Mouse (Mus musculus) midbrain, embryonic 10.5 days (tissue): ENCODE results near the gene Ces1b. TPM values are rescaled to one million over a fixed set of nuclear protein-coding genes. Genes with fewer than 3 reads are reported as not detected.

Source experiments
- DNase-seq: peaks from one replicate; pipeline ENCODE4 v3.0.0-alpha.2; 2017; ENCODE audit warnings: low spot score
- H3K27ac ChIP-seq: fragments of 300-500 bp; sonication (generic); replicated peaks from 2 replicates; pipeline ENCODE4 v1.5.1; 2016; ENCODE audit warnings: mild to moderate bottlenecking
- H3K27me3 ChIP-seq: fragments of 300-500 bp; sonication (generic); 2 replicates; pipeline ENCODE4 v1.6.1; 2016; ENCODE audit warnings: low read depth, mild to moderate bottlenecking; ENCODE audit not compliant: poor library complexity, severe bottlenecking
- H3K36me3 ChIP-seq: fragments of 300-500 bp; sonication (generic); 2 replicates; pipeline ENCODE4 v1.6.1; 2016; ENCODE audit warnings: mild to moderate bottlenecking, moderate library complexity
- H3K4me1 ChIP-seq: fragments of 300-500 bp; sonication (generic); 2 replicates; pipeline ENCODE4 v1.6.1; 2016
- H3K4me3 ChIP-seq: fragments of 300-500 bp; sonication (generic); 2 replicates; pipeline ENCODE4 v1.5.1; 2016; ENCODE audit warnings: mild to moderate bottlenecking, moderate library complexity
- H3K9me3 ChIP-seq: fragments of 300-500 bp; sonication (generic); replicated peaks from 2 replicates; pipeline ENCODE4 v1.6.1; 2016; ENCODE audit warnings: mild to moderate bottlenecking
- WGBS: fragments of 180-500 bp; shearing (Covaris S2); methylation state at CpG from one replicate; pipeline ENCODE4 v1.1.7; 2016; 5-methylcytosine and 5-hydroxymethylcytosine counted together
- polyA plus RNA-seq: library from polyadenylated mRNA; unstranded; fragments of >200 nt; fragmentation: Nextera tagmentation; extraction: Ambion mirVana; gene quantifications from 2 replicates; pipeline ENCODE4 v1.2.1, GENCODE M21; 2016

Gene Ces1b
- not detected in 2 replicates for polyA plus RNA-seq

DNA sequence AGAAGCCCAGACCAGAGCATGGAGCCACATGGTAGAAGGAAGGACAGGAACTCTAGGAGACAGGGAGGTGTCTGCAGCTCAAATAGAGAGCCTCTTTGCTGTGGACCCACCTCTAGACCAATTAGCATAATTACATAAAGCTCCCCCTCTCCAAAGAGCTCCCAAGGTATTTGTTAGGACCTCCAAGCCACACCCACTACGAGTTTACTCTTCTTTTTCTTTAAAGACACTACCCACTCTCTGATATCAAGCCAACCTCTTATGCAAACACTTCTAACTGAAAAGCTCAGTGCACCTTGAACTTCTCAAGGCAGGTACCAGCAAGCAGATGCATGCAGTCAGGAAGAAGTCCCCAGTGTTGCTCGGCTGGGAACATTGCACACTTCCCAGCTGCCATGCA lies at the start of gene Ces1b:
Gene Ces1b, minus strand, starts transcription at position 131 of the 400 bp plus-strand sequence.
- 85% methylated on average over 2 of the region's 2 CpGs for WGBS
- Histone ChIP-seq H3K27ac (no peak within 1 kb of the TSS), H3K4me1 (no peaks in the 10 kb centered on the region), H3K4me3 (no peak within 1 kb of the TSS), H3K36me3 (no peaks in the 10 kb centered on the region), H3K27me3 (no peaks in the 10 kb centered on the region), H3K9me3 (no peaks in the 10 kb centered on the region)
- DNase-seq: no peak

- H3K27me3 ChIP-seq: no peaks in the 10 kb centered on the region
- H3K36me3 ChIP-seq: no peaks in the 10 kb centered on the region
- no peaks in the 10 kb centered on the region for H3K4me1 ChIP-seq
- no peak overlapping the region for H3K4me3 ChIP-seq
- no peak for DNase-seq
- WGBS: 82% methylated on average over 2 of the region's 2 CpGs
- no peak overlapping the region for H3K27ac ChIP-seq
- H3K9me3 ChIP-seq: no peaks in the 10 kb centered on the region
Observed at GRCm38 (mm10) chr8:93126476-93126875, 46.7 kb upstream of the Ces1b start.

- H3K27me3 ChIP-seq: no peaks in the 10 kb centered on the region
- H3K9me3 ChIP-seq: no peaks in the 10 kb centered on the region
- no peak overlapping the region for H3K4me3 ChIP-seq
- 89% methylated on average over 1 of the region's 1 CpGs for WGBS
- no peaks in the 10 kb centered on the region for H3K4me1 ChIP-seq
- no peaks in the 10 kb centered on the region for H3K36me3 ChIP-seq
- DNase-seq: no peak
- H3K27ac ChIP-seq: no peak overlapping the region
Observed at GRCm38 (mm10) chr8:93122005-93122404, 42.2 kb upstream of the Ces1b start.

- Histone ChIP-seq H3K27me3 (no peaks in the 10 kb centered on the region), H3K4me3 (no peak overlapping the region)
- DNase-seq: peak; percentile 29
Observed at GRCm38 (mm10) chr8:93095376-93095775, 15.6 kb upstream of the Ces1b start.

GRCm38 (mm10) chr8:93091324-93091723 lies 11.5 kb upstream of the Ces1b start:
- Histone ChIP-seq H3K4me3 (no peak overlapping the region), H3K36me3 (no peaks in the 10 kb centered on the region), H3K27ac (no peak overlapping the region), H3K9me3 (no peaks in the 10 kb centered on the region), H3K4me1 (peaks cover 11% of the 10 kb centered on the region), H3K27me3 (no peaks in the 10 kb centered on the region)
- WGBS: 91% methylated on average over 1 of the region's 1 CpGs
- DNase-seq: no peak

More at GRCm38 (mm10) chr8:93095376-93095775, 15.6 kb upstream of the Ces1b start:
- Histone ChIP-seq H3K36me3 (no peaks in the 10 kb centered on the region), H3K4me1 (no peaks in the 10 kb centered on the region), H3K9me3 (no peaks in the 10 kb centered on the region), H3K27ac (no peak overlapping the region)

GRCm38 (mm10) chr8:93088686-93089122 lies 8.9 kb upstream of the Ces1b start:
- WGBS: 9% methylated on average over 2 of the region's 2 CpGs
- Histone ChIP-seq H3K9me3 (no peaks in the 10 kb centered on the region), H3K4me3 (0 out of 2 replicates have a peak overlapping the region, but pooled peaks have one; percentile 14), H3K27me3 (no peaks in the 10 kb centered on the region), H3K27ac (peak overlapping the region; percentile 74), H3K4me1 (peaks cover 11% of the 10 kb centered on the region), H3K36me3 (no peaks in the 10 kb centered on the region)
- peak; percentile 39 for DNase-seq

- Histone ChIP-seq H3K4me1 (peaks cover 11% of the 10 kb centered on the region), H3K4me3 (peak overlapping the region; percentile 29), H3K9me3 (no peaks in the 10 kb centered on the region), H3K27ac (peak overlapping the region; percentile 74), H3K27me3 (no peaks in the 10 kb centered on the region), H3K36me3 (no peaks in the 10 kb centered on the region)
- peak; percentile 15 for DNase-seq
- 45% methylated on average over 7 of the region's 7 CpGs for WGBS
Observed at GRCm38 (mm10) chr8:93088193-93088592, 8.4 kb upstream of the Ces1b start.

GRCm38 (mm10) chr8:93075251-93075650 lies 4.6 kb downstream of the Ces1b start:
- no peaks in the 10 kb centered on the region for H3K4me1 ChIP-seq
- no peak overlapping the region for H3K4me3 ChIP-seq
- H3K27ac ChIP-seq: no peak overlapping the region
- DNase-seq: no peak
- no peaks in the 10 kb centered on the region for H3K9me3 ChIP-seq
- H3K36me3 ChIP-seq: no peaks in the 10 kb centered on the region
- no peaks in the 10 kb centered on the region for H3K27me3 ChIP-seq
- 92% methylated on average over 4 of the region's 4 CpGs for WGBS

GRCm38 (mm10) chr8:93063416-93064117 lies 16.2 kb downstream of the Ces1b start:
- H3K27ac ChIP-seq: no peak overlapping the region
- H3K4me1 ChIP-seq: no peaks in the 10 kb centered on the region
- WGBS: 78% methylated on average over 3 of the region's 3 CpGs
- H3K27me3 ChIP-seq: no peaks in the 10 kb centered on the region
- no peak overlapping the region for H3K4me3 ChIP-seq
- no peaks in the 10 kb centered on the region for H3K9me3 ChIP-seq
- DNase-seq: no peak
- no peaks in the 10 kb centered on the region for H3K36me3 ChIP-seq

DNA sequence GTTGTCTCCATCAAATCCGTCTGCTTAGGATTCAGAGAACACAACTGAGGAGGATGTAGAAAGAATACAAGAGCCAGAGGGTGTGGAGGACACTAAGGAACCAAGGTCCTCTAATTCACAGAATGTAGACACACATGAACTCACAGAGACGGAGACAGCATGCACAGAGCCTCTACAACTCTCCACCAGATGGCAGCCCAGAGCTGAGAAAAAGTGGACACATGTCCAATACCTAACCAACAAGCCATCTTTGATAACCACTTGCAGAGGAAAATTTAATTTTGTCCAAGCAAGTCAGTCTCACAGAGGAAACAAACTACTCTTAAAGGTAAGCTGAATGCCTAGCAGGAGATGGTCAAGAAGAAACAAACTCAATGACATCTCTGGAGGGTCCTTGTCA lies 20.6 kb downstream of the Ces1b start:
- peak; percentile 59 for DNase-seq
- H3K27me3 ChIP-seq: no peaks in the 10 kb centered on the region
- no peak overlapping the region for H3K4me3 ChIP-seq
- no peaks in the 10 kb centered on the region for H3K36me3 ChIP-seq
- H3K4me1 ChIP-seq: no peaks in the 10 kb centered on the region
- H3K9me3 ChIP-seq: no peaks in the 10 kb centered on the region
- H3K27ac ChIP-seq: no peak overlapping the region
- 16% methylated on average over 2 of the region's 2 CpGs for WGBS

GRCm38 (mm10) chr8:93055238-93055637 lies 24.6 kb downstream of the Ces1b start:
- DNase-seq: no peak
- Histone ChIP-seq H3K9me3 (no peaks in the 10 kb centered on the region), H3K36me3 (no peaks in the 10 kb centered on the region), H3K4me1 (no peaks in the 10 kb centered on the region), H3K27ac (no peak overlapping the region), H3K27me3 (no peaks in the 10 kb centered on the region), H3K4me3 (no peak overlapping the region)
- 61% methylated on average over 2 of the region's 2 CpGs for WGBS

- Histone ChIP-seq H3K36me3 (no peaks in the 10 kb centered on the region), H3K4me3 (no peak overlapping the region), H3K27me3 (no peaks in the 10 kb centered on the region), H3K4me1 (no peaks in the 10 kb centered on the region), H3K9me3 (no peaks in the 10 kb centered on the region), H3K27ac (no peak overlapping the region)
- no peak for DNase-seq
- 79% methylated on average over 4 of the region's 4 CpGs for WGBS
Observed at GRCm38 (mm10) chr8:93048510-93049416, 31.1 kb downstream of the Ces1b start.

GRCm38 (mm10) chr8:93048092-93048491 lies 31.7 kb downstream of the Ces1b start, which contains the start of gene Ces1a:
Gene Ces1a (minus strand): TSS chr8:93048192.
- no peak for DNase-seq

More at GRCm38 (mm10) chr8:93048092-93048491, 31.7 kb downstream of the Ces1b start, which contains the start of gene Ces1a:
- Histone ChIP-seq H3K4me1 (no peaks in the 10 kb centered on the region), H3K36me3 (no peaks in the 10 kb centered on the region), H3K27me3 (no peaks in the 10 kb centered on the region), H3K27ac (no peak within 1 kb of the TSS), H3K9me3 (no peaks in the 10 kb centered on the region), H3K4me3 (no peak within 1 kb of the TSS)
- 69% methylated on average over 3 of the region's 3 CpGs for WGBS
